Mouse (Mus musculus) gastrocnemius, postnatal 36 days (tissue): Measurements from ENCODE around the gene Myf6. TPM values are rescaled to one million over a fixed set of nuclear protein-coding genes. Genes with fewer than 3 reads are reported as not detected.

Experiments used
- DNase-seq, 2 experiments: peaks; one replicate each; pipeline ENCODE4 v3.0.0; 2022
- intact Hi-C: fragments of 180-260 bp; cut with DNase I; formaldehyde crosslinking; loops from one replicate; pipeline ENCODE4 v1.15.1; 2025
- long read RNA-seq, 2 experiments: library from polyadenylated mRNA; stranded (forward); transcript quantifications; one replicate each; pipeline ENCODE4 v2.0.0; 2021
- total RNA-seq, 2 experiments: library from RNA; stranded (reverse); gene quantifications; 2 replicates each; pipeline ENCODE4 v1.2.3; 2021

Gene Myf6
- total RNA-seq, result 100 to 1,000 TPM; 105 to 124 TPM
- long read RNA-seq, experiment 1, transcript Myf6-201 (3 exons, 1,263 nt), result major isoform, 115 of 120 reads
- long read RNA-seq, experiment 1, partial matches to known transcripts, result 4 of 120 reads
- long read RNA-seq, experiment 1, other reads (novel, unspliced or antisense), result 1 of 120 reads
- long read RNA-seq, experiment 2, transcript Myf6-201 (3 exons, 1,263 nt), result major isoform, 149 of 152 reads
- long read RNA-seq, experiment 2, partial matches to known transcripts, result 3 of 152 reads
- long read RNA-seq, experiment 2, other reads (novel, unspliced or antisense), result 0 of 152 reads

GRCm38 (mm10) chr10:107494568-107494967 lies at the start of gene Myf6:
TSS of gene Myf6 (minus strand) at chr10:107494737.
- intact Hi-C loops, result loop anchor here (5.0 kb wide), 1 partner anchor 73 kb away; no protein-coding TSS in a partner anchor
- no peak for DNase-seq

DNA sequence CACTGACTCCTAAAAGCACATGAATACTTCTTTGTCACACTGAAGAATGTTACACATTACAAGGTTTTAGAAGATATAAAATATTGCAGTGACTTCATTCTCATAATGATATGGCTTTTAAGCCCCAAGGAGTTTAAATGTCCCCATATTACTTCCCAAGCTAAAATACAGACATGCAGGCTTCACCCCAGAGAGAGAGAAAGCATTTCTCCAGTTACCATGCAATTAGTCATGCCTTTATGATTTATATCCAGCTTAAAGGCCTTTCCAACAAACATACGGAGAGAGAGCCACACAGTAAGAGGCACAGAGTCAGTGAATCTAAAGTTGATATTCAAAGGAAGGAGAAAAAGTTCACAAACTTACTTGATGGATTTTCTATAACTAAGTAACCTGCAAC lies 48.5 kb upstream of the Myf6 start:
- no peak for DNase-seq
- intact Hi-C loops, result no loop called here

DNA sequence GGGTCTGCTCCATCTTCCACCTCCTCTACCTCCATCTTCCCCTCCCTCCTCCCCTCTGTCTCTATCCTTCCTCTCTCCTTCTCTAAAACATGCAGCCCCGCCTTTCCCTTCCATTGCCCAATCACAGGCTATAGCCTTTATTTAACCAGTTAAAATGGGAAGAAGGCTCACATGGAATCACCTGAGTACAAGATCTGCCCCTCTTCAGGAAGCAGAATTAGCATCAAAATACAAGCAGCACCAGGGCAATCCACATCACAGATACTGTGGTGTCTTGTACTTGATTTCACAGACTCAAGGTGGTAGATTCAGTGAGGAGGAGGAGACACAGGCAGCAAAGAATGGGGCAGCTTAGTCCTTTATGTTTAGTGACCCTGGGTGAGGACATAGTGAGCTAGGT lies 34.2 kb upstream of the Myf6 start:
- intact Hi-C loops, result no loop called here
- no peak for DNase-seq

DNA sequence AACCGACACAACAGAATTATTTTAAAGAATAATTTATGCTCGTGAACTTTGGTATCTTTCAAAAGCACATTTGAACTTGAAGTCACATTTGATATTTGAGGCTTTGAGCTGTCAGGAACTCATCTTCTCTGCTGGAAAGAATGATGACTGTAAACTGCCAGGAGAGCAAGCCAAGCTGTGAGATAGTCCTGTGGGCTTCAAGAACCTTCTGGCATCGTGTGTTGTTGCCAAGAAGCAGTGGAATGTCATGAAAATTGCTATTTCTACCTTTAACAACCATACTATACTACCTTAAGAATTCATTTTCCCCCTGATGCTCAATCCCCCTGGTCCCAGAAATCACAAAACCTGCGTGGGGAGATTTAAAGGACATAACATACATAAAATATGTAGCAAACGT lies 24.7 kb upstream of the Myf6 start:
- intact Hi-C loops, result no loop called here
- no peak for DNase-seq

- no peak for DNase-seq
- intact Hi-C loops, result no loop called here
These were observed 22.1 kb upstream of the Myf6 start for GRCm38 (mm10) chr10:107516641-107517040.

DNA sequence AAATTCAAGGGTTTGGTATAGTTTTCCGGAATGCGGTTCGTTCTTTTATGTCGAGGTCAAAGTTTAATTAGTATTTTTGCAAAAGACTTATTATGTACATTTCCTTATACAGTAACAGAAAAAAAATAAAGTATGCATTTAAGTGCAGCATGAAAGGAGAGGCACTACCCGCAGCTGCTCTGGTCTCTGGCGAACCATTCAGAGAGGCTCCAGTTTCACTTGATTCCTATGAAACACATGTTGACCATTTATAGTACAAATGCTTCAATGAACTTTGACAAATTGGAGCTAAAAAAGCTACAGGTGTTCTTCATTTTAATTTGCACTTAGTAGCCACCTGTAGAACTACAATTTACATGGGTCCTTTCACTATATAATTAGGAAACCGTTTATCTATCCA lies 20.2 kb upstream of the Myf6 start:
- DNase-seq, result no peak
- intact Hi-C loops, result no loop called here

DNA sequence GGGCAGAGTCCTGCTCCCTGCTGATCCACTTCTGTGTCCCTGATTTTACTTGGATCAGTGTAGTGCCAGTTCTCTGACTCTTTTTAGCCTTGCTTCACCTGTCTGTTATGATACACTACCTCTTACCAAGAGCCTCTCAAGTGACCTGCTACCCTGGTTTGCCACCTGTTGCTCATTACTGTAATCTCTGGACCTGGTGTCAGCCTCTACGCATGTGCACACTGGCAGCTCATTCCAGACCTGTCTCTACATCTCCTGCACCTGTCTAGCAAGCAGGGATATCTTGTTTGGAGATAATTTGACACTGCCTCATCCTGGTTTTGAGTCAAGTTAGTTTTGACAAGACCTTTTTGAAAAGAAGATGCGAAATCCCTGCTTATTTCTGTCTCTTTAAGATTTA lies 11.9 kb upstream of the Myf6 start:
- DNase-seq, result no peak
- intact Hi-C loops, result no loop called here

DNA sequence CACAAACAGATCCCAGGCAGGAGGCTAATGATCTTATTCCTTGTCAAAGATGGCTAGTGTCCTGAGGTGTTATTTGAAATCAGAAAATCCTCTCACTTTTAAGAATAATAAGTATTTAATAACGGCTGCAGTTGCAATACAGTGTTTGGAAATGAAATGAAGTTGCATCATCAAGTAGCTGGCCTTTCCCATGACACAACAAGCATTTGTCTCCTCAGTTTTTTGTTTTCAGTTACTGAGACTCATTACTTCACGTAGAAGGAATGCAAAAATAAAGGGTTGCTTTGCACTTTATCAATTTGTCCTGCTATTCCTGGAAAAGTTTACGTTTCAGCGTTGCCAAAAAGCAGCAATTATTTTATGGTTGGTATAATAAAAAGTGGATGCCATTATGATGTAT lies 8.9 kb upstream of the Myf6 start:
- intact Hi-C loops, result no loop called here
- no peak for DNase-seq

DNA sequence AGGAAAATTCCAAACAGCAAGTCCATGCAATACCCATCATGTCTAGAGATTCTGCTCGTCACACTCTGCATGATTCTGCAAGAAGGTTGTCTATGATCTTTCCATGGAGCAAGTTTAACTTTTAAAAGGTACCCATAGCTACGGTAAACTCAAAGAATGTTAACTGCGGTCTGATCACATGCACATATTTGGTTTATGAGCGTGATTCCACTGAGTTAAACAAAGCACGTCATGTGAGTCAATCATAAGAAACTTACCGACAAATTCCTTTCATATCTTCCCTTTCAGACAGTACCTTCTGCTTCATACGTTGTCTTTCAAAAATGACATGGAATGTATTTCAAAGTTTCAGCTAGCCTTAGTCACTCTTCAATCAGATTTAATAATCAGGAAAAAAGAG lies 7.7 kb upstream of the Myf6 start:
- no peak for DNase-seq
- intact Hi-C loops, result no loop called here

DNA sequence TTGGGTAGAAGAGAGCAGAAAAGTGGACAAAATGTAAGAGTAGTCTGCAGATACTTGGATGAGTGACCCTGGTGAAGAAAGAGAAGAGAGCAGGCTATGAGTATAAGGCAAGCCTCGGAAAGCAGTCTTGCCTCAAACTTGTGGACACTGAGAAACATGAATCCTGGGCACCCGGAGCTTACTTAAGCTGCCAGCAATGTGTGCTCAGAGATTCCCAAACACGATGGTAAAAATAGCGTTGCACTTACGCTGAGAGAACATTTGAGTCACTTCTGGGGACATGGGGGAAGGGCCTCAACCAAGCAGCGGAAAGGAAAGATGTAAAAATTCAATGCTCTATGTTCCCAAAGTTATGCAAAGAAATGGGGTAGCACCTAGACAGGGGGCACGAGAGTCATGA lies 5.1 kb upstream of the Myf6 start:
- no peak for DNase-seq
- intact Hi-C loops, result no loop called here

- no peak for DNase-seq
- intact Hi-C loops, result no loop called here
These were observed 1.9 kb upstream of the Myf6 start for GRCm38 (mm10) chr10:107496402-107496801.

DNA sequence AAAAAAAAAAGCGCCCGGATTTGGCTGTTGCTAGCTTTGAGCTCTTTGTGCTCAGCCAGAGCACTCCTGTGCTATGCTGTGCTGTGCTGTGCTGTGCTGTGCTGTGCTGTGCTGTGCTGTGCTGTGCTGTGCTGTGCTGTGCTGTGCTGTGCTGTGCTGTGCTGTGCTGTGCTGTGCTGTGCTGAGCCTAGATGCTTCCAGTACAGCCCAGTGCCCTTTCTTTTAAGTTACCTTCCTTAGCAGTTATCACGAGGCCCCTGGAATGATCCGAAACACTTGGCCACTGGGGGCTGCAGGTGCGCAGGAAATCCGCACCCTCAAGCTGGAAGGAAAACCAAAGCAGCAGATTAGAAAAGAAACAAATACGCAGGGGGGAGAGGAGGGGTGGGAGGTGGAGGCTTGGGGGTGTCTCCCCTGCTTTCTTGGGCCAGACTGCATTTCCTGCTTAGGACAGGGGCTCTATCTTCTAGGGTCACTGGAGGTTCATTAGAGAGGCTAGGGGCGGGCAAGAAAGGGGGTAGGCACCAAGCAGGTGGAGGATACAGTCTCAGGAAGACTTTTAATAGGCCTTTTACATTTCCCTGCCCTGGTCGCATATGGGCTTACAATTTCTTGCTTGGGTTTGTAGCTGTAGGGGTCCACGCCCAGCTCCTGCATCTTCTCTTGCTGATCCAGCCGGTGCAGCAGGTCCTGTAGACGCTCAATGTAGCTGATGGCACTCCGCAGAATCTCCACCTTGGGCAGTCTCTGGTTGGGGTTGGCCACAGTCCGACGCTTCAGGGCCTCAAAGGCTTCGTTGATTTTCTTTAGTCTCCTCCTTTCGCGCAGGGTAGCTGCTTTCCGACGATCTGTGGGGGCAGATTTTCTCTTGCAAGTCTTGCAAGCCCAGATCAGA lies 710 bp downstream of the Myf6 start:
- intact Hi-C loops, result loop anchor here (5.0 kb wide), 1 partner anchor 73 kb away; no protein-coding TSS in a partner anchor

DNA sequence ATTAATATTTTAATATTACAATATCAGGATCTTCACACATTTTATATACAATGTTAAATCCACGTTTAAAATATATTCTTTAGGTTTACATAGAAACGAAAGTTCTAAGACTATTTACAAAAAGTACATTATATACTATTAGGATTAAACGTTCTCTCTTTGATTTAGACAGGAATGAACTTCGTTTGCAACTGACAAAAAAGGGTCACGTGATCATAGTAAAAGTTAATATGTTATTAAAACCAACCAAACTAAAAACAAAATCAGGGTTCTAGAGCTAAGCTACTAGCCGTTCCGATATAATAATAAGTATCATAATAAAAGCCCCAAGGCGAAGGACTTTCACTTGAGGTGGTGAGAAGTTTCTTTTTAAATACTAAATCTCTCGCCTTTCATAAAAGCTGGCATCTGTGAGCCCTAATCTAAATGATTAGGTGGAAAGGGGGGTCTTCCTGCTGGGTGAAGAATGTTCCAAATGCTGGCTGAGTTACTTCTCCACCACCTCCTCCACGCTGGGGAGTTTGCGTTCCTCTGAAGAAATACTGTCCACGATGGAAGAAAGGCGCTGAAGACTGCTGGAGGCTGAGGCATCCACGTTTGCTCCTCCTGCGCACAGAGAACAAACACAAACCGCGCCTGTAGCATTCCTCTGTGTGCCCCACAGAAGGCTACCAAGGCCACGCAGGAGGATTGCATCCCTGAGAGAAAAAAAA lies 1.5 kb downstream of the Myf6 start:
- DNase-seq, result no peak
- intact Hi-C loops, result loop anchor here (5.0 kb wide), 1 partner anchor 74 kb away; no protein-coding TSS in a partner anchor

More for the DNA sequence above, 710 bp downstream of the Myf6 start:
- DNase-seq, result peak in 1 of 2 experiments; percentile 24

- intact Hi-C loops, result no loop called here
- DNase-seq, result no peak
These were observed 5.8 kb downstream of the Myf6 start for GRCm38 (mm10) chr10:107488654-107489315.

- intact Hi-C loops, result no loop called here
- no peak for DNase-seq
These were observed 7.8 kb downstream of the Myf6 start for GRCm38 (mm10) chr10:107486770-107487169.

- no peak for DNase-seq
- intact Hi-C loops, result no loop called here
These were observed 8.7 kb downstream of the Myf6 start, which contains the start of gene Myf5 for GRCm38 (mm10) chr10:107485870-107486269. TSS of gene Myf5 (minus strand) at chr10:107486134.

GRCm38 (mm10) chr10:107484050-107484449 lies 10.5 kb downstream of the Myf6 start:
- DNase-seq, result no peak
- intact Hi-C loops, result no loop called here

DNA sequence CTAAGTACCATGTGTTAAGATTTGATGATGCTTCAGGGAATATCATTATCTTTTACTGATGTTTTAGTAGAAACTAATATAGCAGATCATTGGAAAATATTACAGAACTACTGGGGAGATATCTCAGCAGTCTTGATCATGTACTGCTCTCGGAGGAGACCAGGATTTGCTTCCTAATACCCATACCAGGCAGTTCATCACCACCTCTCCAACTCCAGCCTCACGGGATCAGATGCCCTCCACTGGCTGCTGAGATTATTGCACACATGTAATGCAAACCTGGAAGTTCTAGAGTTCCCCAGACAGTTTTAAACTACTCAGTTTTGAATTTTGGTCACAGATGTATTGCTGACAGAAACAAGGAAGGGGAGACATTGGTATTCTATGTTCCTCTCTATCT lies 21.0 kb downstream of the Myf6 start:
- intact Hi-C loops, result no loop called here
- no peak for DNase-seq

DNA sequence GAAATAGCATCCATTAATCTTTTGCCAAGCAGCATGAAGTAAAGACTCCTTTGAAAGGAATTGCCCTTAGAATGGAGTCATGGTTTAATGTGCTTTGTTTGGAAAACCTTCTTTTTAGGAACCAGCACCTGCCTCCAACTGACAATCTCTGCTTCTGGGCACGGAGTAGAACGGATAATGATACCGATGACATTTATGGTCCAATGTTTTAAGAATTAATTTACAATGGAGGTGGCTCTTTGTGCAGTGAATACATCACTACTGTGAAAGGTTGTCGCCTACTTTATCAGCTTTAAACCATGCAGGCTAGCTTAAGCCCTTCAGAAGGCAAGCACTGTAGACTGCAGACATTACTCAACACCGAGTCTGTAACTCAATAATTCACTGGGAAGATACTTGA lies 22.8 kb downstream of the Myf6 start:
- intact Hi-C loops, result no loop called here
- no peak for DNase-seq

GRCm38 (mm10) chr10:107467819-107468218 lies 26.7 kb downstream of the Myf6 start:
- no peak for DNase-seq
- intact Hi-C loops, result no loop called here
